Mouse (Mus musculus): ENCODE measurements around the gene Kcnh6.

DNA sequence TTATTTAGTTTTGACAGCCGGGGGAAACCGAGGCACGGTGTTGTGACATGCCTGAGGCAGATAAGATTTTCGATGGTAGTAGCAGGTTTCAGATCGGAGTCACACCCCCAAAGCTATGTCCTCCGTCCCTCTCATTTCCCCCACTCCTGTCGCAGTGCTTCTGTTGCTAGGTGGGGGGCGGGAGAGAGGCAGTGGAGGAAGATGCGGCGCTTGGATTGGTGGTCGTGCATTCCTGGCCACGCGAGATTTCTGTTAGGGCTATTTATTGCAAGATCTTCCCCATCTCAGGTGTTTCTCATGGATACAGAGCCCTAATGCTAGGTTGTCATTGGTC is 29.5 kb downstream of the Kcnh6 start:
- no peak for TF ChIP-seq GATA1 (IDR thresholded peaks at IDR 0.05; ENCODE audit: borderline replicate concordance, low read length)
- no peak for TF ChIP-seq FLI1 (IDR thresholded peaks at IDR 0.05; ENCODE audit: low read length)

All from megakaryocyte, embryonic 14.5 days (primary cell).